Mouse (Mus musculus) urinary bladder, postnatal 14 days (tissue): Measurements from ENCODE around the gene Prkcb.
A peak's percentile ranks its signal among the peaks of the same experiment; 100 is the strongest.
"Not testable (repeated sequence)": the region's sequence is repeated elsewhere in the genome, so short reads cannot be mapped to it uniquely, and the experiment has no call there.

Experiments
- DNase-seq: peaks from one replicate; pipeline ENCODE4 v3.0.0; 2021; ENCODE audit warnings: low spot score

Prkcb gene

DNA sequence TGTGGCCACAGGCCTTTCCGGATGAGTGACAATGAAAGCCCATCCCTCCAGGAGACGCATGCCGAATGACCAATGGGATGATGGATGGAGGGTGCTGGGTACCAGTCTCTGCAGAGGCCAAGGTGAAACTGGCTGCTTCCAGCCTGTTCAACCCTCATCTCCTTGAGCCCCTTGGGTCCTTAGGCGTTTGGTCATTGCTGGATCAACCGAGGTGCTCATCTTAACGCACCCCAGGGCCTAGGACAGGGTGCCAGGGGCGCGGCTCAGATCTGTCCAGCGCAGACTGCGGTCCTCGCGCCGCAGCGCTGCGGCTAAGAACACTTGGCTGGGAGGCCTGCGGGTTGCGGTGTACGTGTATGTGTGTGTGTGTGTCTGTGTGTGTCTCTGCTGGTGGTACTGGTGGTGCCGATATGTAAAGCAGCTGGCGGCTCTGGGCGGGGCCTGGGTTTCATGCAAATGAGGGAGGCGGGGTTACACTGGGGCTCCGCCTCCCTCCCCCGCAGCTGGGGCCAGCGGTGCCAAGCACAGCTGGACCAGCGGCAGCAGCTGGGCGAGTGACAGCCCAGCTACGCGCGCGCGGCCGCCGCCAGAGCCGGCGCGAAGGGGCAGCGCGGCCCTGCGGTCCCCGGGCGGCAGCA, at the start of gene Prkcb:
TSS of gene Prkcb (plus strand) at position 147 of the 638 bp plus-strand sequence.
- DNase-seq: peak; percentile 62

DNA sequence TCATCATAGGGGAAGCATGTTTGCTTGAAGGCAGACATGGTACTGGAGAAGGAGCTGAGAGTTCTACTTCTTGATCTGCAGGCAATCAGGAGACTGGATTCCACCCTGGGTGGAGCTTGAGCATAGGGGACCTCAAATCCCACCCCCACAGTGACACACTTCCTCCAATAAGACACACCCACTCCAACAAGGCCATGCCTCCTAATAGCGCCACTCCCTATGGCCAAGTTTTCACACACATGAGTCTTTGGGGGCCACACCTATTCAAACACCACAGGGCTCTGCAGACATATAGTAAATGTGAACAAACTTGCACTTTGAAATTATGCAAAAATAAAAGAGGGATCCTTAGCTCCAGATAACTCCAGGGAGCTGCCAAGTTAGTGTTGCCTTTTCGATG, 49.6 kb upstream of the Prkcb start:
- no peak for DNase-seq

DNA sequence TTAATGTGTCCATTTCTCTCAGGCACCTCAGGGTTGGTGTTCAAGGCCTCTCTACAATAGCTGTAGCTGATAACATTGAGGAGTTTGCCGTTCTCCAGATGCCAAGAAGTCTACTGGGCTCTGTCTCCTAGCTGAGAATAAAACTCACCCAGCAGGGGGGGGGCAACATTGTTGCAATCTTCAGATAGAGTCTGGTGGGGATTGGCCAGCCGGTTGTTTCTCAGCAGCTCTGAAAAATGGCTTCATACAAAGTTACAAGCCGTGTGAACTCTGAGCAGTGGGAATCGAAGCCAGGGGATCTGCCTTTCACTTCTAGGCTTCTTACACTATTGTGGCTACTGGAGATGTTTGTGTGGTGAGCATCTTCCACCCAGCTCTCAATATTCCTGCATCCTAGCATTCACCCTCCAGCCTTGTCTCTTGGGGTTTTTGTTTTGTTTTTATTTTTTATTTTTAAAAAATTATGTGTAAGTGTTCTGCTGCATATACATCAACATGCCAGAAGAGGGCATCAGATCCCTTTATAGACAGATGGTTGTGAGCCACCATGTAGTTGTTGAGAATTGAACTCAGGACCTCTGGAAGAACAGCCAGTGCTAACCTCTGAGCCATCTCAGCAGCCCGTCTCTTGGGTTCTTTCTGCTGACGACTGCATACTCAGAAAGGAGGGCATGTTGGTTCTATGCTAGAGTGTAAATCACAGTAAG, 48.0 kb upstream of the Prkcb start:
- DNase-seq: no peak

DNA sequence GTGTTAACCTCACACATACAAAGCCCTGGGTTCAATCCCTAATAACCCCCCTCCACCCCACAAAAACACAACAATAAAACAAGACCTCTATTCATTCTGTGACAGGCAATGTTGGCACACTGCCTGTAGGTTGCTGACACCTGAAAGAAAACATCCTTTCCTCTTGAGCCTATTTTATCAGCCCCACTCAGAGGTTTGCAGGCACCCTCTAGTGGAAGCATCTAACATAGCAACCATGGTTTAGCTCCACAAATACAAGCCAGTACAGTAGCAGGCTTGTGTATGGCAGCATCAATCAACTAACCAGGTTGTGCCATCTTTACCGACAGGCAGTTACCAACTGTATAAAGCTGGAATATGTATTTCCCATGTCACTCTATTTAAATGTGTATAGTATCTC, 46.3 kb upstream of the Prkcb start:
- peak; percentile 25 for DNase-seq

DNA sequence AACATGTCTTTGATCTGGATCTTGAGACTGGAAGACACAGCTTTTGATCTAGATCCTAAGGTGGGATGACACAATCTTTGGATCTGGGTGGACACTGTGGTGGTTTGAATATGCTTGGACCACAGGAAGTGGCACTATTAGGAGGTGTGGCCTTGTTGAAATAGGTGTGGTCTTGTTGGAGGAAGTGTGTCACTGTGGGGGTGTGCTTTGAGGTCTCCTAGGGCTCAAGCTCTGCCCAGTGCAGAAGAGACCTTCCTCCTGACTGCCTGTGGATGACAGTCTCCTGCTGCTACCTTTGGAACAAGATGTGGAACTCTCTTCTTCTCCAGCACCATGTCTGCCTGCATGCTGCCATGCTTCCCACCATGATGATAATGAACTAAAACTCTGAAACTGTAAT, 45.8 kb upstream of the Prkcb start:
- DNase-seq: not testable (repeated sequence)

DNA sequence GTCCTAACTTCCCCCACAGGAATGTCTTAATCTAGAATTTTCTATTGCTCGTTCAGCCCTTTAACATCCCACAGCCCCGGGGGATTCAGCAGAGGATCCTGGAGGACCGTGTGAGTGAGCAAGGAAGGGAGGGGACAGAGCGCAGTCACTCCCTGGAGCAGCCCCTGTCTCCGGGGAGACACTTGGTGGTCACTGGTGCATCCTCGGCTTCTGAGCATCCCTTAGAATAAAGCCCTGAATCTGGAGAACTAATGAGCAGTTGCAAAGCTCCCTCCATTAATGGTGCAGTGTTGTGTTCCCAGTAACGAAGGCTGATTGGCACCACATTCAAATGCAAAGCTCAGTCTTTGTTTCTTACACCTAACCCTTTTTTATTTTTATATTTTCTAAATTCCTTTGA, 44.4 kb upstream of the Prkcb start:
- DNase-seq: no peak

DNA sequence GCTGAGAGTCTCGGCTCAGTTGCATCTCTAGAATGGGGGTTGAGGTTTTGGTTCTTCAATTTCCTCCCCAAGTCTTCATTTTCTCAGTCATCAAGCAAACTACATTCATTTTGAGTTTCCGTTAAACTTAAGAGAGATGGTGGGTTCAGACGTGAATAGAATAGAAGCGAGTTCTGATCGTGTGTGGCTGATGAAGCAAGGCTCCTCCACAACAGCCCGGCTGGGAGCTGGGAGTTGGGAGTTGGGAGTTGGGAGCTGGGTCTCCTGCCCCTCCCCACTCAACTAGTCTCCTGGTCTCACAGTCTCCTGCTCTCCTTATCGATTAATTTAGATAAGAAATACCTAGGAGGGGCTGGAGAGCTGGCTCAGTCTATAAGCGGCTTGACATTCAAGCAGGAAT, 44.0 kb upstream of the Prkcb start:
- no peak for DNase-seq

DNA sequence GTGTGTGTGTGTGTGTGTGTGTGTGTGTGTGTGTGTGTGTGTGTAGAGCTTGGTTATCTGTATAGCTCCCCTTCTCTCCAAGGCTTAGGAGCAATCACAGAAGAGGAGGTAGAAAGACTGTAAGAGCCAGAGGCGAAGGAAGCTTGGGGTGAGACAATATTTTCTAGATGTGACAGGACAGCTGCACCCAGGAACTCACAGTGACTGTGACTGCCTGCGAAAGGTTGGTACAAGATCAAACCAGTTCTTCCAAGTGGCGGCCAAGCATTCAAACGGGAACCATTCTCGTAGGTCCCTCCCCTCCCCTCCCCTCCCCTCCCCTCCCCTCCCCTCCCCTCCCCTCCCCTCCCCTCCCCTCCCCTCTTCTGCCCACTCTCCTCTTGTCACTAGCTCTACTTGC, 42.6 kb upstream of the Prkcb start:
- no peak for DNase-seq

DNA sequence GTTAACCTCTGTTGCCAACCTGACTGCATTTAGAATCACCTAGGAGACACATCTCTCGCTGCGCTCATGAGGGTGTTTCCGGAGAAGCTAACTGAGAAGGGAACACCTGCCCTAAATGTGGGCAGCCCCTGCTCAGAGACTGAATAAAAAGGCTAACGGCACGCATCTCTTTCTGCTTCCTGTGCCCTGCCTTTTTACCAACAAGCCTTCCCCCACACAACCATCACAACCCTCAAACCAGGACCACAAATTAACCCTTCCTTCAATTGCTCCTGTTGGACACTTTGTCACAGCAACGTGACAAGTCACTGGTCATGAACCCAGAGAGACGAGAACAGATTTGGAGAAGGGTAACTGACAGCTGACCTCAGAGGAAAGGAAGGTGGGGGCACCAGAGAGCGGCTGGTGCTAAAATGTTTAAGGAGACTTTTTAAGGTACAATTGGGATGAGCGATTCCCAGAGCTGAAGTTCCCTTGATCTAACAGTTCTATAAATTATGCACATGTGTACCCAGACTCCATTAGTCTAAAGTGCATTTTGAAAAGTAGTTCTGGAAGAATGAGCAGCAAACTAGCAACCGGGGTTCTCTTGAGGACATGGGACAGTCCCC, 41.2 kb upstream of the Prkcb start:
- no peak for DNase-seq

DNA sequence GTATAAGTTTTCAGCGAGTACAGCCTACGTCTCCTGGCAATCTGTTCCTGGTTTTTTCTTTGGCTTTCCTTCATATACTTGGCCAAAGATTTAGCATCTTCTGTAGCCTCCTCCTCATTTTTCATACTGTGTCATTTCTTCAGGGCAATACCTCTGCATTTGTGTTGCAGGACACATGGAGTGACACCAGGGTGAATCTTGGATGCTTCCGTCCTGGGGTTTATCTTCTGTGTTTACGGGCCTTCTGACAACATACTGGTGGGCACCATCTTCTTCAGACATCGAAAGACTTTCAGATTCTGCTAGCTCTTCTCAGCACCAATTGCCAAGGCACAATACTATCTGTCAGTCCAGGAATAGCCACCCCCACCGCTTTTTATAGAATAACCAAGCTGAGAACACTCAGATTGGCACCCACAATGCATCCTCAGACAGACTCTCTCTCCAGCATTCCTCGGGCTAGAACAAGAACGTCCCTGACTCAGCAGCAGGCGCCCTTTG, 39.2 kb upstream of the Prkcb start:
- DNase-seq: no peak

DNA sequence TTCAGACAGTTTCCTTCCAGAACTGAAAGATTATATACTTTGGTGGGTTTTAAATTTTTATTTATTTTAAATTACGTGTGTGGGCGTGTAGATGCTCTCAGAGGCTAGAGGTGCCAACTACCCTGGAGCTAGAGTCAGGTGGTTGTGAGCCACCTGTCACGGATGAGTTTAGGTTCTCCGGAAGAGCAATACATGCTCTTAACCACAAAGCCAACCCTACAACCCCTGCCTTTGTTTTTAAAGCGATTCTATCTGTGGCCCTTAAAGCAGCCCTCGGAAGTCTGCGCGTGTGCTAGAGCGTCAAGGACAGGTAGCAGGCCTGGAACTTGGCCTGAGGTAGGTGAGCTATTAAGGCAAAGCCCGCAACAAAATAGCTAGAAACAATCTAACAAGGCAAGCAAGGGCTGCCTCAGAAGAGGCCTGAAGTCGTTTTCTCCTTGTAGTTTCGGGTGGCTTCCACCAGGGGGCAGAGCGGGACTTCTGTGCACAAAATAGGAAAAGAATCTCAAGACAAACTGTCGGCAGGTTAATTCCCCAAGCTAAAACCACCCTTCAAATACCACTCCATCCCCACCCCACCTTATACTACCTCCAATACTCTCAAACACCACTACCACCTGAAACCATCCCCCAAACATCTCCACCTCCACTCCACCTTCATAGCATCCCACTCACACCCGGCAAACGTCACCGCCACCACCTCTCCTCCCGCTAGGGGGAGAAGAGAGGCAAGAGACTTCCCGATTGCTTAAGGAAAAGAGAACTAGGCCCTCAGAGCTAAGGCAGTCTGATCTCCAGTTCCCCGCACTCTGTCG, 37.1 kb upstream of the Prkcb start:
- peak; percentile 81 for DNase-seq

DNA sequence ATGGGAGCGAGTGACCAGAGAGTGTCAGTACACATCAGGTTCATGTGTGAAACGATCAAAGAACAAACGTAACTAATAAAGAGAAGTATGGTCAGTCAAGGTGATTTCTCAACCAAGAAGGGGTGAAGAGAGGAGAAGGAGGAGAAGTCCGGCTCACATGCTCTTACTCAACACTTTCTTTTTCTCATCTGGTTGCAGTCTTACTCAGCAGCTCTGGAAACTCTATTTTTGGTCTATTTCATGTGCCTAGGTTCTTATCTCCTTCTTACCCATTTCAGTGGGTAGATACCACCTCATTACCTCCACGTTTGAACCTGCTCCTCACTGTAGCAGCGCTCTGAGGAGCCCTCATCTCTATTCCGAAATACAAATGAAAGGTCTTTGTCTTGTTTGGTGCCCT, 31.8 kb upstream of the Prkcb start:
- DNase-seq: no peak

DNA sequence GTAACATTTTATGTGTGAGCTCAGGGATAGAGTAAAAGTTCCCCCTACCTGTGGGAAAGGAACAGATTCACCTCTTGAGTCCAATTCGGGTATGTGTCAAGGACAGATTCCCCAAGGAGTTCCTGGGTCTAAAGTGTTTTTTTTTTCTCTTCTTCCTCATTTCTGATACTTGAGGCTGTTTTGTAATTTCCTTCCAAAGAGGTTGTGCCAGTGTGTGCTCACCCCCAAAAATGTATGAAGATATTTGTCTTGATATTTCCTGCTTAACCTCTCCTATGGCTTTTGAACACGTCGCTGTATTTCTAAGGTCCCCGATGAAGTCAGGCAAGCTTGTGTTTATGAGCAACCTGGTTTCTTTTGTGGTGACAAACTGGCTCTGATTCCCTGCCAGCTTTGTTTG, 30.0 kb upstream of the Prkcb start:
- DNase-seq: no peak

DNA sequence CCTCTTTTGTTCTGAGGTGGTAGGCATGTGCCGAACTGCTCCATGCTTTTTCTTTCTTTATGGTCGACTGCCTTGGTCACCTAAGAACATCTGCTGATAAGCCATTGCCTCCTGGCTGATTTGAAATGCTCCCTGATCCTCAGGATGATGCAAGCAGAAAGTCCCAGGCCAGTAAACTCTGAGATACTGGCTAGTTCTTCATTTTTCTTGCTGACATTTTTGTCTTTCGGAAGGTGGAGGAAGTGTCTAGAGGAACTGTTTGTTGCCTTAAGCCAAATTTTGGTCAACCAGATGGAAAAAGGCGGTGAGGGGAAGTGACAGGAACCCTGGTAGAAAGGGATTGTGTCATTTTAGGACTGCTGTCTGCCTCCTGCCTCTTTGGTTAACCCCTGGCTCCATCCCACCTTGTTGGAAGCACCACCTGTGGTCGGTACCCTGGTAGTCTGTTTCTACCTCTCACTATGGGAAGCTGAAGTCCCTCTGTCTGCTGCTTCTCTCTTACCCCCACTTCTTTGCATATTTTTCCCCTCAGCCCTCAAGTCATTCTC, 28.4 kb upstream of the Prkcb start:
- DNase-seq: no peak

DNA sequence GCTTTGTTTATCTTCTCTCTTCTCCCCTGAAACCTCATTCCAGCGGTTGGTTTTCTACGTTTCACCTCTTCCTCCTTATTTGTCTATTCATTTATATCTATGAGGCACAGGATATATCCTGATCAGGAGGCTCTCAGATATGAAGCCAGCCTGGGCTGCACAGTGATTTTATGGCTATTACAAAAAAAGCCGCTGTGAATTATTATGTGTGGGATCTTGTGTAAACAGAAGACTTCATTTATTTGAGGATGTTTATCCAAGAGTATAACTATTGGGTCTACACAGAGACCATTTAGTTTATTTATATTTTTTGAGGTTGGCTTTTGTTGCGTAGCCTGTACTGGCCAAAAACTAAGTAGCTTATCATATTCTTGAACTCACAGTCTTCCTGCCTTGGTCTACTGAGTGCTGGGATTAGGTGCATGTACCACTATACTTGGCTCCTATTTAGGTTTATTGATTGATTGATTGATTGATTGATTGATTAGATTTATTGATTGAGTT, 19.5 kb upstream of the Prkcb start:
- DNase-seq: no peak

DNA sequence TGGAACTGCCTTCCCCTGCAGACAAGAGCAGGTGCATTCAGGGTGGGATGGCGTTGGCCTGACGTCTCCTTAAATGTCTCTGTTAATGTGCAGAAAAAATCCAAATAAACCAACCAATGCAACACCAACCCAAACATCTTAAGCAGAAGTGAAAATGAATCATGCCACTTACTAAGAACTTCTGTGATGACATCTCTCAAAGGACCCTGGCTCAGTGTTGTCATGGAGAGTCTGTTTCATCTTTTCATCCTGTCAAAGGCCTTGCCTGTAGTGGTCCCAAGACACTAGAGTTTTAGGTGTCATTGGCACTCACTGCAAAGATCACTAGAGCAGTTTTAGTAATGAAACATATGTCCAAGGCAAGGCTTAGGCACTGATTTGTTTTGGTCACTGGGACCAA, 16.2 kb upstream of the Prkcb start:
- DNase-seq: no peak

DNA sequence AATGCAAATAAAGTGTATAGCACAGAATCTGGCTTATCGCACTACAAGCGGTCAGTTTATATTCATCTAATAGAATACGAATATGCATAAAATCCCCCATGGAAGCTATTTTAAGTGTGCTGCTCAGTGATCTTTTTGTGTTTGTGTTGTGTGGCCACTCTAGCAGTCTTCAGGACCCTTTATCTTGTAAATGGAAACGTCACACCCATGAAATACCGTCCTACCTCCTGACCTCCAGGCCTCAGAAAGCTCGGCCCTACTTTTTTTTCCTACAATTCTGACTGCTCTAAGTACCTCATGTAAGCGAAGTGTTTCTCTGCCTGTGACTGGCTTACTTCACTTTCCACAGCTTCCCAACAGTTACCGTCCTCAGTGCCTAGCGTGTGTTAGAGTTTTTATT, 9.0 kb upstream of the Prkcb start:
- DNase-seq: no peak

DNA sequence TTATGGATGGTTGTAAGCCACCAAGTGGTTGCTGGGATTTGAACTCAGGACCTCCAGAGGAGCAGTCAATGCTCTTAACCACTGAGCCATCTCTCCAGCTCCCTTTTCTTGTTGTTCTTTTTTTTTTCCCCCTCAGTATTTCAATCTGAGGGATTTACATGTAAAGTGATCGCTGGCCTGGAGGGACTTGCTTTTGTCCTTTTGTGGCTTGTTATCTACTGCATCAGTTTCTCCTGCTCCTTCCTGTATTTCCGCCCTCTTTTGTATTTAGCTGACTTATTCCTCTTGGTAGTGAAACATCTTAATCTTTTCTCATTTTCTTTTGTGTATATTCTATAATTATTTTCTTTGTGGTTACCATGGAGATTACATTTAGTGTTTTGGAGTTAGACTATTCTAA, 8.2 kb upstream of the Prkcb start:
- no peak for DNase-seq

DNA sequence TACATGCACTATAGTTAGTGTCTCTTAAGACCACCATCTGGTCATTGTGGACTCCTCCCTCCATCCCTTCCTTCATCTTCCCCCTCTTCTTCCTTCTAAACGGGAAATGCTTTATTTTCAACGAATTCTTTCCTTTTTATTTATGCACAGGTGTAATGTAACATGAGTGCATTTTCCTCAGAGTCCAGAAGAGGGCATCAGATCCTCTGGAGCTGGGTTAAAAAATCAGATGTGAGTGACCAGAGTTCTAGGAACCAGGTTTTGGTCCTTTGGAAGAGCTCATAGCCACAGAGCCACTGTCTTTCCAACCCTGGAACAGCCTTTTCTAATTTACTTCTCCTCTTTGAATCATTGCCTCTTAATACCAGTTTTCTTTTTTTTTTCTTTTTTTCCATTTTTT, 6.0 kb upstream of the Prkcb start:
- DNase-seq: no peak

DNA sequence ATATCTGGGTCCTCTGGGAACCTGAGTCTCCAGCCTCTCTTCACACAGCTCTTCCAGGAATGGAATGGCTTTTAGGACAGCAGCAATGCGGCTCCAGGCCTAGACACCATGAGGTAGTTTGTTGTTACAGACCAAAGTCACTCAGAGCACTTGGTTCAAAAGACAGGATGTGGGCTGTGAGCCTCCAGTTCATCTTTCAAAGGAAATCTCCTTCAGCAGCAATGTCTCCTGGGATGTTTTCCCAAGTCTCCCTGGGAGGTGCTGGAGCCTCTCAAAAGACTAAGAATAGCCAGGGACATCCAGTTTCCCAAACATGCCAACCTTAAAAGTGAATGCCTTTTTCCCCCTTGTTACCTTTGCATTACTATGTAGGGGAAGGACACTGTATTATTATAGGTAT, 1.3 kb upstream of the Prkcb start:
- no peak for DNase-seq

DNA sequence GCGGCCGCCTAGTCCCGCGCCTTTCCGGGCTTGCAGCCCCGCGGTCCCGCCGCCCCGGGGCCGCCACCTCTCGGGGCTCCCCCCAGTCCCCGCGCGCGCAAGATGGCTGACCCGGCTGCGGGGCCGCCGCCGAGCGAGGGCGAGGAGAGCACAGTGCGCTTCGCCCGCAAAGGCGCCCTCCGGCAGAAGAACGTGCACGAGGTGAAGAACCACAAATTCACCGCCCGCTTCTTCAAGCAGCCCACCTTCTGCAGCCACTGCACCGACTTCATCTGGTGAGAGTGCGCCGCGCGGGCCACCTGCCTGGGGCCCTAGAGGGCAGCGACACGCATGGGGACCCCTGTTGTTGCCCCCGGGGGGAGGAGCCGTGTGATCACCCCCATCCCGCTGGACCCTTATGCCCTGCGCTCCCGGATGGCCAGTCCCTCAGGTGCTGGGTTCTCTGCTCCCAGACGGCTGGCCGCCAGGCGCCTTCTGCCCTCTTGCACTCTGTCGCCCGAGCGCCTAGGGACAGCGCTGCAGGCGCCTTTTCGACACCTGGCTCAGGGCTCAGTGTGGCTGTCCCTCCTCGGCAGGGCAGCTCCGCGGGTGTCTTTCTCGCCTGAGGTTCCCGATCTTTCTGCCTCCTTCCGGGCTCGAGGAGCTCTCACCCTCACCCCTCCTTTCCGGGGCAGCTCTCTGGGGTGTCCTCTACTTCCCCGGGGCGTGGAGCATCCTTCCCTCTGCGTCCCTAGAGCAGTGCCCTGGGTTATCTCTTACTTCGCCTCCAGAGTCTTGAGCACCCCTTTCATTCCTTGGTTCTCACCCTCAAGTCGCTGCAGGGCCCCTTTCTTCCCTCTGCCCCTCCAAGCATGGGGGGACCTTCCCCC, 926 bp downstream of the Prkcb start:
- DNase-seq: peak; percentile 13
